Mouse (Mus musculus) midbrain, embryonic 13.5 days (tissue): Measurements from ENCODE around the gene Adh4. TPM values are rescaled to one million over a fixed set of nuclear protein-coding genes. Genes with fewer than 3 reads are reported as not detected.
"Not testable (repeated sequence)": the region's sequence is repeated elsewhere in the genome, so short reads cannot be mapped to it uniquely, and the experiment has no call there.

ENCODE experiments used
- ATAC-seq: fragments of 200-750 bp; cut with Nextera tagmentation; 2 replicates; pipeline ENCODE4 v1.8.0; 2017; ENCODE audit warnings: mild to moderate bottlenecking, moderate TSS enrichment, moderate library complexity
- H3K27ac ChIP-seq: fragments of 300-500 bp; sonication (generic); 2 replicates; pipeline ENCODE4 v1.5.1; 2015; ENCODE audit warnings: inconsistent platforms, mild to moderate bottlenecking, moderate library complexity
- H3K27me3 ChIP-seq: fragments of 300-500 bp; sonication (generic); 2 replicates; pipeline ENCODE4 v1.6.1; 2015; ENCODE audit warnings: mild to moderate bottlenecking, inconsistent platforms
- H3K36me3 ChIP-seq: fragments of 300-500 bp; sonication (generic); 2 replicates; pipeline ENCODE4 v1.6.1; 2015; ENCODE audit warnings: mild to moderate bottlenecking, inconsistent platforms
- H3K4me1 ChIP-seq: fragments of 300-500 bp; sonication (generic); replicated peaks from 2 replicates; pipeline ENCODE4 v1.6.1; 2015; ENCODE audit warnings: inconsistent platforms
- H3K4me2 ChIP-seq: fragments of 300-500 bp; sonication (generic); replicated peaks from 2 replicates; pipeline ENCODE4 v1.6.1; 2015; ENCODE audit warnings: moderate library complexity, mild to moderate bottlenecking, inconsistent platforms
- H3K4me3 ChIP-seq: fragments of 300-500 bp; sonication (generic); replicated peaks from 2 replicates; pipeline ENCODE4 v1.5.1; 2015; ENCODE audit warnings: mild to moderate bottlenecking, inconsistent platforms
- H3K9ac ChIP-seq: fragments of 300-500 bp; sonication (generic); replicated peaks from 2 replicates; pipeline ENCODE4 v1.6.1; 2015; ENCODE audit warnings: mild to moderate bottlenecking, inconsistent platforms
- H3K9me3 ChIP-seq: fragments of 300-500 bp; sonication (generic); 2 replicates; pipeline ENCODE4 v1.6.1; 2016; ENCODE audit warnings: mild to moderate bottlenecking, inconsistent platforms
- WGBS: fragments of 180-500 bp; shearing (Covaris S2); methylation state at CpG from one replicate; pipeline ENCODE4 v1.1.7; 2015; 5-methylcytosine and 5-hydroxymethylcytosine counted together
- polyA plus RNA-seq: library from polyadenylated mRNA; unstranded; fragments of >200 nt; fragmentation: Nextera tagmentation; extraction: Ambion mirVana; gene quantifications from 2 replicates; pipeline ENCODE4 v1.2.1, GENCODE M21; 2015

Adh4 gene
- not detected in 2 replicates for polyA plus RNA-seq

DNA sequence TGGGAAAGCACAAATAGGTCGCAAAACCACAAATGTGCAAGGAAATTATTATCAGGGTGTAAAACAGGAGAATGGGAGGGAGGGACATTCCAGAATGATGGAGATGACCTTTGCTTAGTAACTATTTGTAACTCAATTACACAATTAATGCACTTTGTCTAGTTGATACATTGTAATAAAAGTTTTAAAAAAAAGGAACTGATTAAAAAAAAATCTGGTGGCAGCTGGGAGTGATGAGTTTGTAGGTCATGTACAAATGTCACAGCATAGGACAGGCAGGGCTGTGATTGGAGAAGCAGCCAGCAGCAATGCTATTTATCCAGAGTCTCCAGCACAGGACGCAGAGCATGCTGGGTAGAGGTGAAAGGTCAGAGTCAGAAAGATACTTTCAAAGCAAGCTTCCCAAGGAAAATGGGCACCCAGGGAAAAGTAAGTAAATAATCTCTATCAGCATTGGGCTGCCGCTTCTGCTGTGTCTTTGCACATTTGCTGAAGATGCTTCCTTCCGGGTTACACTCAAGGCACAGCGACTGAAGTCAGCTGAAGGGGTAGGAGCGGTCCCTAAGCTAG lies at the start of gene Adh4:
Gene Adh4, plus strand, starts transcription at position 346 of the 570 bp plus-strand sequence.
- WGBS: 81% methylated on average over 6 of the region's 6 CpGs
- Histone ChIP-seq H3K4me2 (no peak within 1 kb of the TSS), H3K36me3 (no peaks in the 10 kb centered on the region), H3K27me3 (no peaks in the 10 kb centered on the region), H3K9me3 (no peaks in the 10 kb centered on the region), H3K4me1 (no peaks in the 10 kb centered on the region), H3K4me3 (no peak within 1 kb of the TSS), H3K9ac (no peak within 1 kb of the TSS), H3K27ac (no peak within 1 kb of the TSS)
- no peak for ATAC-seq

DNA sequence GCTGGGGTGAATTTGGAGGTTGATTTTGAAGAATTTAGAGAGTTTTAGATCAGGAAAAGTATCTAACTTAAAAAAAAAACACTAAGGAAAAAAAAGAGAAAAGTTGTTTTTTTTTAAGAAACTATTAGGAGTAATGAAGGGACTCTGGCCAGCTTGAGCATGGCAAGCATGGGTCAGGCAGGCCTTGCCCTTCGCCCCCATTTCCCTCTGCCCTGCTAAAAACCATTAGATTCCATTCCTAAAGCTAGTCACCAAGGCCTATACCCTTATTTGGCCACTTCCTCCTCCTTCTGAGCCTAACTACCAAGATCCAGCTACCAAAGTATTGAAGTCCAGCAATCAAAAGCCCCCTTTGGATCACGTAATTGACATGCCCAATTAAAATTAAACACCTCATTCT lies 49.1 kb upstream of the Adh4 start:
- H3K9ac ChIP-seq: no peak overlapping the region
- H3K27ac ChIP-seq: no peak overlapping the region
- no peak for ATAC-seq
- no peaks in the 10 kb centered on the region for H3K9me3 ChIP-seq
- no peaks in the 10 kb centered on the region for H3K27me3 ChIP-seq
- WGBS: 76% methylated on average over 2 of the region's 2 CpGs
- no peak overlapping the region for H3K4me2 ChIP-seq
- H3K4me3 ChIP-seq: no peak overlapping the region
- no peaks in the 10 kb centered on the region for H3K36me3 ChIP-seq
- H3K4me1 ChIP-seq: no peaks in the 10 kb centered on the region

DNA sequence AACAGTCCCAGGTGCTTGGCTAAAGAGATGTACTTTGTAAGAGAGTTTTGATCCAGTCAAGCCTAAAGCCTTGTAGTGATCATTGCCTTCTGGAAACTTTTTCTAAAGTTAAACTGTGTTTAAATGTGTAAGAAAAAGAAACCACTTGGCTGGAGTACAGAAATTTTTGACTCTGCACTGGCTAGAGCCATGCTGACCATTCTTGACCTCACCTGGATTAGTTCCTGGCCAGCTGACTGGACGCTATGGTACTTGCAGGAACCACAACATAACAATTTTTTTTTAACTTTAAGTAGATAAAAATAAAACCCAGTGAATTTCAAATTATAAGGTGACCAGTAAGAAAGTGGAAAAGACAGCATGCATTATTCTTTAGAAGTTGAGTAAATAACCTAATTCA lies 45.7 kb upstream of the Adh4 start:
- no peaks in the 10 kb centered on the region for H3K36me3 ChIP-seq
- ATAC-seq: no peak
- H3K9me3 ChIP-seq: no peaks in the 10 kb centered on the region
- H3K4me1 ChIP-seq: no peaks in the 10 kb centered on the region
- H3K27me3 ChIP-seq: no peaks in the 10 kb centered on the region
- 86% methylated on average over 1 of the region's 1 CpGs for WGBS
- H3K4me2 ChIP-seq: no peak overlapping the region
- H3K4me3 ChIP-seq: no peak overlapping the region
- no peak overlapping the region for H3K9ac ChIP-seq
- no peak overlapping the region for H3K27ac ChIP-seq

DNA sequence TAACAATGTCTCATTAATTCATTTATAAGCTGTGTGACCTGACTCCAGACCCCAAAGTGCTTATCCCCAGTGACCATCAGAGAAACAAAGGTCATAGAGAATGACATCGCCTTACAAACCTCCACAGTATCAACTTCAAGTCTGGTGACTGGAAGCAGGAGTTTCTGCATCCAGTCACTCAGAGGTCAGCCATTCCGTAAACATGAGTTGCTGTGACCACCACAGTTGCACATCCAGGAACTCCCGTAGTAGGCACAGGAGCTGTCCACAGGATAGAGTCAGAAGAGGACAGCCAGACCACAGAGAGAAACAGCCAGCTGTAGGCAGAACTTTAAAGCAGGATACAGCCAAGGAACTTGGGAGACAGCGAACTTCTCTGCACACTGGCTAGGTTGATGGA lies 45.0 kb upstream of the Adh4 start:
- H3K4me2 ChIP-seq, ATAC-seq, H3K27me3 ChIP-seq, H3K4me1 ChIP-seq, H3K9ac ChIP-seq, H3K9me3 ChIP-seq, H3K27ac ChIP-seq, H3K4me3 ChIP-seq, H3K36me3 ChIP-seq: not testable (repeated sequence)
- 77% methylated on average over 4 of the region's 4 CpGs for WGBS

DNA sequence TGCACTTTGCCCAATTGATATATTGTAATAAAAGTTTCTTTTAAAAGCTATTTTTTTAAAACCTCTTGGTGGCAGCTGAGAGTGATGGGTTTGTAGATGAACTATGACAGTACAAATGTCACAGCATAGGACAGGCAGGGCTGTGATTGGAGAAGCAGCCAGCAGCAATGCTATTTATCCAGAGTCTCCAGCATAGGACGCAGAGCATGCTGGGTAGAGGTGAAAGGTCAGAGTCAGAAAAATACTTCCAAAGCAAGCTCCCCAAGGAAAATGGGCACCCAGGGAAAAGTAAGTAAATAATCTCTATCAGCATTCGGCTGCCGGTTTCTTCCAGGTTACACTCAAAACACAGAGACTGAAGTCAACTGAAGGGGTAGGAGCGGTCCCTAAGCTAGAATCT lies 41.3 kb upstream of the Adh4 start:
- 83% methylated on average over 4 of the region's 4 CpGs for WGBS
- H3K36me3 ChIP-seq: no peaks in the 10 kb centered on the region
- no peak overlapping the region for H3K4me3 ChIP-seq
- ATAC-seq: no peak
- H3K4me1 ChIP-seq: no peaks in the 10 kb centered on the region
- no peaks in the 10 kb centered on the region for H3K9me3 ChIP-seq
- no peak overlapping the region for H3K27ac ChIP-seq
- H3K4me2 ChIP-seq: no peak overlapping the region
- H3K27me3 ChIP-seq: no peaks in the 10 kb centered on the region
- H3K9ac ChIP-seq: no peak overlapping the region

DNA sequence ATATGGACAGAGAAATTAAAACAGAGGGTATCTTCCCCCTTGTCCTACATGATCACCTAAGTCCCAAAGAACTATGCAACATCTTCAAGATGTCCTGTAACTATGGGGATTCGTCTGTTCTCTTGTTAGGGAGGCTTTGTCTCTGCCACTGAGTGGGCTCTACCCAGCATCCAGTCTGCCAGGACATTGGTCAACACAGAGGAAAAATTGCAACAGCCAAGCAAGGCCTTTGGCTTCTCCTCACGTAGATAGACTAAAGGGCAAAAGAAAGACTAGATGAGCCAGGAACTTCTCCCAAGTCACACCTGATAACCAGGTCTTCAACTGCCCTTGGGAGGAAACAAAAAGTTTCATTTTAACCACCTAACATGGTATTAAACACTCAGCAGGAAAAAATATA lies 40.1 kb upstream of the Adh4 start:
- no peaks in the 10 kb centered on the region for H3K9me3 ChIP-seq
- 89% methylated on average over 2 of the region's 2 CpGs for WGBS
- no peak overlapping the region for H3K4me3 ChIP-seq
- H3K27ac ChIP-seq: no peak overlapping the region
- no peak overlapping the region for H3K9ac ChIP-seq
- H3K4me2 ChIP-seq: no peak overlapping the region
- no peaks in the 10 kb centered on the region for H3K27me3 ChIP-seq
- ATAC-seq: no peak
- H3K36me3 ChIP-seq: no peaks in the 10 kb centered on the region
- no peaks in the 10 kb centered on the region for H3K4me1 ChIP-seq

DNA sequence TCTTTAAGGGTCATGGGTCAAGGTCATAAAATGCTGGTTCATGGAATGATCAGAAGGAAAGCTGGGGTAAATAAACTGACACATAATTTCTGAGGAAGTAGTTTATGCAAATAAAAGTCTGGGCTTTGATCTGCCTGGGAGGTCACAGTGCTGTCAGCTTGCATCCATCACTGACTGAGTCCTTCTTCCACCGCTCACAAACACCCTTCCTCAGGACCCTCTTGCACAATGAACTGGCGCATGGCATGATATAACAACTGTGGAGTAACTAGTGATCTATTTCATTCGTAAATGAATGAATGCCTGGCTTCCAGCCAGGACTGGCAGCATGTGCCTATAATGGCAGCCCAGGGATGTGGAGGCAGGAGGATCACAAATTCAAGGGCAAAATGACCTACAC lies 34.1 kb upstream of the Adh4 start:
- ATAC-seq: peak; percentile 68; the same call in 1 of the 2 replicates
- Histone ChIP-seq H3K9me3 (no peaks in the 10 kb centered on the region), H3K36me3 (no peaks in the 10 kb centered on the region), H3K27me3 (no peaks in the 10 kb centered on the region), H3K27ac (no peak overlapping the region), H3K4me2 (no peak overlapping the region), H3K9ac (no peak overlapping the region), H3K4me3 (no peak overlapping the region), H3K4me1 (peaks cover 4% of the 10 kb centered on the region; the same call in 1 of the 2 replicates)
- 24% methylated on average over 3 of the region's 3 CpGs for WGBS

DNA sequence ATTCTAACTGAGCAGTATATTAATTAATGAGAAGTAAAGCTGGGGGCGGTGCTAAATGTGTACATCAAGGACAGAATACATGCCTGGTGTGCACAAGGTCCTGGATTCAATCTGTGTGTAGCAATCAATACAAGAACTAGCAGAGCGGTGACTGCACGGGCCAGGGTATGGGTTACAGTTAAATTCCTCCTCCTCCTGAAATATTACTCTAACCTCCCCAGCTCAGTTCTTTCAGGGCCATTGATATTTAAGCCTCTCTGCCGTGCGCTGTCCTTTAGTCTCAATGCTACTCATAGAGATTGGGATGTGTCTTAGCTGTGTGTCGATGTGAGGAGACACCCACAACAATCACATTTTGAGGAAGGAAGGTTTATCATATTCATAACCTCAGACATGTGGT lies 28.1 kb upstream of the Adh4 start:
- Histone ChIP-seq H3K4me2 (no peak overlapping the region), H3K36me3 (no peaks in the 10 kb centered on the region), H3K9ac (no peak overlapping the region), H3K4me1 (no peaks in the 10 kb centered on the region), H3K4me3 (no peak overlapping the region), H3K27me3 (no peaks in the 10 kb centered on the region), H3K27ac (no peak overlapping the region), H3K9me3 (no peaks in the 10 kb centered on the region)
- no peak for ATAC-seq
- WGBS: 90% methylated on average over 6 of the region's 6 CpGs

DNA sequence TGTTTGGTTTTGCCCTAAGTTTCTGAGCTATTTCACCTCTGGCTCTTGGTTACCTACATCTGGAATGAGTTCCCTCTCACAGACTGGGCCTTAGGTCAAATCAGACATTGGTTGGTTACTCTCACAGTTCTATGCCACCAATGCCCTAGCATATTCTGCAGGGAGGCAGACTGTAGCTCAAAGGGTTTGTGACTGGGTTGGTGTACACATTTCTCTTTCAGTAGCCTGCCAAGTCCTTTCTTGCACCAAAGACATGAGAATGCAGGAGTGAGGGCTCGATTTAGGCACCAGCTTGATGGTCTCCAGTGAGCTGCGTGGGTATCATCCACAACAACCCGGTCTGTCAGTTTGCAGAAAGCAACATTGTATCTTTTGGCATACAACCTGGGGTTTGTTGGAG lies 10.4 kb upstream of the Adh4 start:
- 75% methylated on average over 3 of the region's 3 CpGs for WGBS
- no peaks in the 10 kb centered on the region for H3K36me3 ChIP-seq
- no peak overlapping the region for H3K4me3 ChIP-seq
- no peak overlapping the region for H3K27ac ChIP-seq
- no peaks in the 10 kb centered on the region for H3K9me3 ChIP-seq
- ATAC-seq: no peak
- no peaks in the 10 kb centered on the region for H3K4me1 ChIP-seq
- no peaks in the 10 kb centered on the region for H3K27me3 ChIP-seq
- H3K9ac ChIP-seq: no peak overlapping the region
- no peak overlapping the region for H3K4me2 ChIP-seq

DNA sequence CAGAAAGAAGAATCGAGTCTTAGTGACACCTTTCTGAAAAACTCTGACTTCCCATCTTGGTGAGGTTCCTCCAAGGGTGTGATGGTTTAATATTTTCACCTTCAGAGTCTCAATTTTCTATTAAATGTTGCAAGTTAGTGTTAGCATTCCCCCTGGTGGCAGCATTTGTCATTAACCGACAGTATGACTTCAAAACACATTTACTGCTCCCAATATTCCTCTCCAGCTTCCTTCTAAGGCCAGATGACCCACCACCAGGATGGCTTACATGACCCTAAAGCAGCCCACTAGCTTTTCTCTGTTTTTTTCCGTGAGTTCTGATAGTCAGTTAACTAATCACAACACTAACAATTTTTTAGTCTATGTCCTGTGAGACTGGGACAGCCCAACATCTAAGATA lies 9.9 kb upstream of the Adh4 start:
- H3K27me3 ChIP-seq: no peaks in the 10 kb centered on the region
- ATAC-seq: no peak
- no peaks in the 10 kb centered on the region for H3K36me3 ChIP-seq
- WGBS: 53% methylated on average over 3 of the region's 3 CpGs
- H3K4me2 ChIP-seq: no peak overlapping the region
- no peak overlapping the region for H3K9ac ChIP-seq
- no peak overlapping the region for H3K27ac ChIP-seq
- no peaks in the 10 kb centered on the region for H3K9me3 ChIP-seq
- no peak overlapping the region for H3K4me3 ChIP-seq
- no peaks in the 10 kb centered on the region for H3K4me1 ChIP-seq

DNA sequence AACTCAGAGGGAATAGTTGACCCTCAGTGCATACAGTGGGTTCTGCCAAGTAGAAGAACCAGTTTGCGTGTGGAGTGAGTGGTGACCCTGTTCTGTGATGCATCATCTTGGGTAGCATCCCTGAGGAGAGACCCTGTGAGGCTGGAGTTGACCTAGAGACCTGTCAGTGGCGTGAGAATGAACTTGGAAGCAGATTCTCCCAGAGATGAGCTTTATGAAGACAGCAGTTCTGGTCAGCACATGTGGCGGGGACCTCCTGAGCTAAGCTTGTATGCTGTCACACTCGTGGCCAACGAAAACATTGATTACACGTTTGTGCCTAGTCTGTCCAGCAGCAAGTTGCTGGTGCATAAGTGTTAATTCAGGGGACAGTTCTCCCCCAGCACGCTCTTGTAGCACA lies 9.4 kb upstream of the Adh4 start:
- Histone ChIP-seq H3K4me2 (no peak overlapping the region), H3K36me3 (no peaks in the 10 kb centered on the region), H3K9ac (no peak overlapping the region), H3K4me1 (no peaks in the 10 kb centered on the region), H3K9me3 (no peaks in the 10 kb centered on the region), H3K27ac (no peak overlapping the region), H3K27me3 (no peaks in the 10 kb centered on the region), H3K4me3 (no peak overlapping the region)
- whole genome bisulfite sequencing: 85% methylated on average over 7 of the region's 7 CpGs
- no peak for ATAC-seq

DNA sequence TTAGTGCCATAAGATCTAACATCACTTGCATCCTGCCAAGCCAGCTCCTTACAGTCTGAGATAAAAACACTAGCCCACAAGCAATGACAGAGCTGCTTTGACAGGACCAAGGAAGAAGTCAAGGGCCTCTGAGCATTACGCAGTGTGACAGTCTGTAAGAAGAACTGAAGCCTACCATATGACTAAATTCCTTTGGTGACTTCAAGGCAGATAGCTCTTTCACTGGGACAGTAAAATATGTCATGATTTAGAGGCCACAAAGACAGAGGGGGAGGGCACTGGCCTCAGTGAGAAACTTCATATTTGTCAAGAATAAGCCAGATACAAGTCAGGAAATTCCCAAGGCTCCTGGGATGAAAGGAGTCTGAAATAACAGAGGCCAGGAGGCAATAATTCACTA lies 7.3 kb upstream of the Adh4 start:
- 91% methylated on average over 1 of the region's 1 CpGs for WGBS
- H3K4me1 ChIP-seq: no peaks in the 10 kb centered on the region
- H3K36me3 ChIP-seq: no peaks in the 10 kb centered on the region
- H3K27ac ChIP-seq: no peak overlapping the region
- ATAC-seq: no peak
- no peak overlapping the region for H3K4me3 ChIP-seq
- no peak overlapping the region for H3K9ac ChIP-seq
- no peak overlapping the region for H3K4me2 ChIP-seq
- H3K27me3 ChIP-seq: no peaks in the 10 kb centered on the region
- no peaks in the 10 kb centered on the region for H3K9me3 ChIP-seq

DNA sequence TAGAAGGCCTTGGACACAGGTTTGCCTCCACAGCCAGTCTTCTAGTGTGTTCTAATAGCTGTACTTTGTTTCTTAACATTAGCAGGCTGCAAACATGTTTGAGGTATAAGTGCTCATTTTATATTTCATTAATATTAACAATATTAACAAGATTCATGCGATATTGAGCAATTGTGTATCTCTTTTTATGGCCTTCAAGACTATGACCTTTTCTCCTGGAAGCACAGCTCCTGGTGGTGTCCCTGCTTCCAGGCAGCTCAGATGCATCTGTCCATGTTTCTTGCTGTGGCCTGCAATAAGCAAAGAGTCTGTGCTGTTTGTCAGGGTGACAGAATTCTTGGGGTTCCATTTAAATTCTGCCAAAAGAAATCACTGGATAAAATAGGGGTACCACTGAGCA lies 5.7 kb upstream of the Adh4 start:
- WGBS: 84% methylated on average over 1 of the region's 1 CpGs
- Histone ChIP-seq H3K4me1 (no peaks in the 10 kb centered on the region), H3K4me3 (no peak overlapping the region), H3K4me2 (no peak overlapping the region), H3K27ac (no peak overlapping the region), H3K9ac (no peak overlapping the region), H3K9me3 (no peaks in the 10 kb centered on the region), H3K36me3 (no peaks in the 10 kb centered on the region), H3K27me3 (no peaks in the 10 kb centered on the region)
- ATAC-seq: no peak
